Mouse (Mus musculus): Measurements from ENCODE around the gene 4930503B20Rik.
A peak's percentile ranks its signal among the peaks of the same experiment; 100 is the strongest.

The 4930503B20Rik gene

DNA sequence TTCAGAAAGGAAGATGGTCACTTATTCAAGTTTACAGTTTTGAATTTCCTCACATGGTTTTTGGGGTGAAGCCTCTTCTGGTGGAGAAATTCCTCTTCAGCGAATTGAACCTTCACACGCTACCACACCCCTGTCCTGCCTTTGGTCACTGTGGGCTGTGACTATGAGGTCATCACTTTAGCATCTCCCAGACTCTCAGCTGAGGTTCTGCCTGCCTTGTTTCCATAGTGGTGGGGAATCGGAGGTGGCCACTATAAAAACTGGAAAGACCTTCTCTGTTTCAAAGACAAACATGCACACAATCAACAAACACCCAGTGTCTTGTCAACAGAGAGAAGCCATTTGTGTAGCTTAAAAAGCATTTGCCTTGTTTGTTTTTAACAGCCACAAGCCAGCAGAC, at the start of gene 4930503B20Rik:
4930503B20Rik (minus strand) TSS at position 101 of the 400 bp plus-strand sequence.
- DNase-seq = no peak

DNA sequence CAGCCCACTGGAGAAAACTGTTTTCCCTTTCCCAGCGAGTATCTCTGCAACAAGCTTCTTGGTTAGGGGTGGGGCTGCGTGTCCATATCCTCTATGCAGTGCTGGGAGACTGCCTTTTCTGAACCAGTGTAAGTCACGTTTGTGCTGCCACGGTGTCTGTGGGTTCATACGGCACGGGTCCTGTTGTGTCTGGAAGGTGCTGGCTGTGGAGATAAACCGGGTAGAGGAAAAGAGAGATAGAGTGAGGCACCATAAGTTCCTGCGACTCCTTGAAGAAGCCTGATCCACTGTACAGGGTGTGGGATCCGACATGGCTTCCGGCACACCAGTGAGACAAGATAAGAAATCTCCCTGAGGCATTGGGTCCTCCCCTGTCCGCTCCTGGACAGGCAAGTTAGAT, 48.9 kb upstream of the 4930503B20Rik start:
- DNase-seq = no peak

- DNase-seq = no peak
These were observed 47.9 kb upstream of the 4930503B20Rik start for GRCm38 (mm10) chr3:146698982-146699381.

GRCm38 (mm10) chr3:146692547-146692946, 41.4 kb upstream of the 4930503B20Rik start:
- DNase-seq = no peak

DNA sequence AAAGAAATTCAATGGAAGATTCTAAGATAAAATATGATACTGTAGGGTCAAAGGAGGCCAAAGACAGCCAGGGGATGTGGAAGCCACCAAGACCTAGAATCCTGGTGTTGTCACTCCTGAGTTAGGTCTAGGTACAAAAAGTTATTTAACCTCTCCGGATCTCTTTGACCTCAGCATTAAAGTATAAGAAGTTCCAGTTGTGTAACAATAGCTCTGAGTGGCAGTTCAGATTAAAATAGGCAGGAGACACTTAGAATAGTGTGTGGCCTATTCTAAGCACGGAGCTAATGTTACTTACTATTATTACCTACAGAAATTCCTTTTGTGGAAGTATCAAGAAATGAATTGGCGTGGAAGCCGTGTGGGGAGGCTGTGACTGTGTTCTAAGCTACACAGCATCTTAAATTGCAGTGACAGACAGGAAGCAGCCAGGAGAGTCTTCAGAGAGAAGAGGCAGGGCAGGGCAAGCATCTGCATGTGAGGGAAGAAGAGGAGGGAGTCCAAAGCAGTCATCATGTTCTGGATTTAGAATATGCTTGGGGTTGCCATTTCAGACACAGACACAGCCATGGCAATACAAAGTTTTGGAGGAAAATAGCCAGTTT, 36.1 kb upstream of the 4930503B20Rik start:
- no peak for DNase-seq

DNA sequence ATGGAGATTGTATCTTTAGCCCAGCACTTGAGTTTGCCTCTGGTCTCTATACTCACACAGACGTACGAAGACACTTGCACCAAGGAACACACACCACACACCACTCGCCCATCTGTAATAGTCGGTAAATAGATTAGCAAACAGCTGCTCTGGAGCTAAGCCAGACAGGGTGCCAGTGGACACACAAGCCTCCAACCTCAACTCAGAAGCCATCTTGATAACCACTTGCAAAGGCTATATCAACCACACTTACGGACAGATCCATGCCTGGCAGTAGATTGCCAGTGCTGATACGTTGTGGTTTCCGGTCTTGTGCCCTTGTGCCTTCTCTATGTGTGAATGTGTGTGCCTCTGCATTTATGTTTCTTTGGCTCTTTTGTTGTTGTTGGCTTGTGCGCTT, 35.3 kb upstream of the 4930503B20Rik start:
- DNase-seq = no peak

GRCm38 (mm10) chr3:146684811-146685675, 33.9 kb upstream of the 4930503B20Rik start, which contains the start of gene Samd13:
TSS of gene Samd13 (minus strand) at chr3:146685592.
- peak; percentile 77 for DNase-seq

DNA sequence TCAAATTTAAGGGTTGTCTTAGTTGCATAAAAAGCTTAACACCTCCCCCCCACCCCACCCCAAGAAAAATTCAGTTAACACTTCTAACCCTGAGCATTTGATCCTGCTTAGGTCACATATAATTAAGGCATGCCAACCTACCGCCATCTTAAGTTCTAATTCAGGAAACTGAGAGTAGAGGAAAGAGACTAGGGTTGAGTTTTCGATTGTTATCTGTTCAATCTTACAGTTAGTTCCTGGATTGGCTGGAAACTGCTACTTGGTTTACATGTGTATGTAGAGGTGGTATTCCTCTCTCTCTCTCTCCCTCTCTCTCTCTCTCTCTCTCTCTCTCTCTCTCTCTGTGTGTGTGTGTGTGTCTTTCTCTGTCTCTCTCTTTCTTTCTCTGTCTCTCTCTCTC, 32.0 kb upstream of the 4930503B20Rik start:
- DNase-seq = no peak

GRCm38 (mm10) chr3:146682140-146682651, 31.1 kb upstream of the 4930503B20Rik start:
- DNase-seq = peak; percentile 72

DNA sequence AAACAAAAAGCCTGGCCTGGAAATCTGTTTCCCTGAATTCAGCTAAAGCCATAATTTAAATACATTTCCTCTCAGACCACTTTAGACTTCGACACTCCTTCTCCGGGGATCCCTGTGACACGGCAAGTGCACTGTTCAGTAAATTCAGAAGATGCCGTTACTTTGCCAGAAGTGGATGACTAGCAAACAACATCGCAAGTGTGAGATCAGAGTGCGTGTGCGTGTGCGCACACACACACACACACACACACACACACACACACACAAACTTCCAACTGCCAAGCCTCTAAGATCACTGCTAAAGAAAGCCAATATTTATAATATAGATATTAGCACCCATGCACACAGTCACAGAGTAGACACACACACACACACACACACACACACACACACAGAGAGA, 30.6 kb upstream of the 4930503B20Rik start:
- DNase-seq = no peak

DNA sequence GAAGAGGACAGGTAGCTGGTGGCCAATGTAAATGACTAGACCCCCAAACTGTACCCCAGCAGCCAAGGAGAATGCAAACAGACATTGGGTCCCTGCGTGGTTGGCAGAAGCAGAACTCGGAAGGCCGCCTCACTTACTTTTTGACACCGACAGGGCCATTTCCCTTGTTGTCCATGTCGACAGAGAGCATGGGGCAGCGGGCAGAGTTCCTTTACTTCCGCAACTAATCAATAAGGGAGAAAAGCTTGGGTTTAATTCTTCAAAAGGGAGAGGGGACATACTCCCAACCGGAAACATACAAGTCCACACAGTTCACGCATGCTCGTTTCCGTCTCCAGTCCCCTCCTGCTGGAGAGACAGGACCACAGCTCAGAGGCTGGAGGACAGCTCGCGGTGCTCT, 29.5 kb upstream of the 4930503B20Rik start:
- no peak for DNase-seq

- no peak for DNase-seq
These were observed 28.5 kb upstream of the 4930503B20Rik start for GRCm38 (mm10) chr3:146679646-146680045.

GRCm38 (mm10) chr3:146676193-146676592, 25.1 kb upstream of the 4930503B20Rik start:
- no peak for DNase-seq

GRCm38 (mm10) chr3:146675101-146675500, 24.0 kb upstream of the 4930503B20Rik start:
- DNase-seq = no peak

- no peak for DNase-seq
These were observed 20.0 kb upstream of the 4930503B20Rik start for GRCm38 (mm10) chr3:146671121-146671520.

DNA sequence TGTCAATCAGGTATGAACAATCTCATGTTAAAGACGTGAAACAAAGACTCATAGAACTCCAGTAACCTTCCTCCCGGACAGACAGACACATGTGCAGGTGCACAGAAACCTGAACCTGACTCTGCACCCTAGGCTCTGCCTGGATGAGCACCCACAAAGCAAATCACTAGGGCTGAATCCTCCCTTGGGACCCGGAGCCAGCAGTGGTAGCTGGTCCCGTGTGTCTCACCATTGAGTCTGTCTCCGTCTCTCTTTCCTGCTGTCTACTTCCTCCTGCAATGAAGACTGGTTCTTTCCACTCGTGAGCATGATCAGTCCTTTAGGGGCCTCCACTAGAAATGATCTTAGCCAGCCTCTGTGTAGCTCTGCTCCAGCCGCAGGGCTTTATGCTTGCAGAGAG, 10.8 kb upstream of the 4930503B20Rik start:
- no peak for DNase-seq

DNA sequence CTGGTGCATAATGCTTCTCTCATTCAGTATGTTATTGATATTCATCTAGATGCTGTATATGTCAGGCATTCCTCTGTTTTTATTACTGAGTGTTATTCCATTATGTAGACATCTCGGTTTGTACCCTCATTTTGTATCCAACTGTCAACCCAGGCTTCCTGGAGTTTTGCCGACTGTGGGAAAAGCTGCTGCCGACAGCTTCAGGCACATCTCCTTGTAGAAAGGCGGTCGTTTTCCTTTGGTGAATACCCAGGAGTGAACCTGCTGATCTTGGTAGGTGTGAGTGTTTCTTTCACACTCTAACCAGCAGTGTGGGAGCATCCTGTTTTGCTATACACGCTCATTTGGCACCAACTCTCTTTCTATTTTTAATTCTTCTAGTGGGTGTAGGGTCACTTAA, 9.9 kb upstream of the 4930503B20Rik start:
- no peak for DNase-seq

DNA sequence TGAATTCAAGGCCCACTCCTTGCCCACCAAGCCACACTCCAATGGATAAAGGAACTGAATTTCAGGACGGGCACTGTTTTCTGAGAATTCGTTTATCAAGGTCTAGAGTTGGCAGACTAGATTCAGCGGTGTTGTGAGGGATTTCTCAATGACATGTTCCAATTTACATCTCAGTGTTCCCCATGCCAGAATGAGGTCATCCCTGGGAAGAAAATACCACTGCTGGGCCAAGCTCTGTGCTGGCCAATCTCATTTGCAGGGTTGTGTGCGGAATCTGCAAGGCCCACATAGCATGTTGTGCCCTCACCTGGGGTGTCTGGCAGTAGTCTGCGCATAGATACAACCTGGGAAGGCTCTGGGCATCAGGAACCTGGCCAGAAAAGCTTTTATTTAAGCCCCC, 8.2 kb upstream of the 4930503B20Rik start:
- DNase-seq = no peak

DNA sequence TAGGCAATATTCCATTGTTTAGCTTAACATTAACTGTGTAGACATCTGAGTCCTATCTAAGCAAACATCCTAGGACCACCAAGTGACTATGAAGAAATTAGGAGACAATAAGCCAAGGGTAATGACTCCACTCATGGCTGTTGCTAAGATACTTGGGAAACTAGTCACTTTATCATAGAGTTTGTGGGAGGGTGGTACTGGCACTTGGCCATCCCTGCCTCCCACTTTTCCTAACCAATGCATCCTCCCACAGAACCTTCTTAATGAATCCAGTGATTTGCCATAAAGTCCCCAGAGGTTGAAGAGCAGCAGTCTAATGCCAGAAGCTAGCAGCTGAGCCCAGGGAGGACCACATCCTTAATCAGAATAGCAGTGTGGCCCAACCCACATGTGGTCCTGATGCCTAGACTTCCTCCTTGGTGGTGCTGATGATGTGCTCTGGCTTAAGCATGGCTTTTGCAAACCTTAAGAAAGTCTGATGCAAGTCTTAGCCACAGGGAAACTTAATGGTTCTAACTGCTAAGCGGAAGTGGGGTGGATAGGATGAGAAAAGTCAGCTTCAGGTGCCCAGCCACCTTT, 7.0 kb upstream of the 4930503B20Rik start:
- no peak for DNase-seq

DNA sequence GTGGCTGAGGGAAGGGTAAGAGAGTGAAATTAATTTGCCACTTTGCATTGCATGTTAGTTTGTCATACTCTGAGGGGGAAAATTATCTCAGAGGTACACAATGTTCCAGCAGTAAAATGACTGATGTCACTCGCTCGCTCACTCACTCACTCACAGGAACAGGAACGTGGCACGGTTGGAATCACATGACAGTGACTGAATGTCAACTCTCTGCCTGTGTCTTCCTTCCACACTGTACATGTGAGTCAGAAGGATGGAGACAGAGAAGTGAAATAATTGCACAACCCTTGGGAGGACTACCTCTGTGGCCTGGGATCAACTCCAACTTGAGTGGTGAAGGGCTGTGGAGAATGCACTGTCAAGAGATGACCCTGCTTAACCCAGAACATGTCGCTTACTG, 6.3 kb upstream of the 4930503B20Rik start:
- DNase-seq = no peak

- DNase-seq = no peak
These were observed 4.0 kb upstream of the 4930503B20Rik start for GRCm38 (mm10) chr3:146655111-146655577.

GRCm38 (mm10) chr3:146653692-146654091, 2.6 kb upstream of the 4930503B20Rik start:
- DNase-seq = no peak

- DNase-seq = no peak
These were observed 1.3 kb upstream of the 4930503B20Rik start for GRCm38 (mm10) chr3:146652431-146652830.

DNA sequence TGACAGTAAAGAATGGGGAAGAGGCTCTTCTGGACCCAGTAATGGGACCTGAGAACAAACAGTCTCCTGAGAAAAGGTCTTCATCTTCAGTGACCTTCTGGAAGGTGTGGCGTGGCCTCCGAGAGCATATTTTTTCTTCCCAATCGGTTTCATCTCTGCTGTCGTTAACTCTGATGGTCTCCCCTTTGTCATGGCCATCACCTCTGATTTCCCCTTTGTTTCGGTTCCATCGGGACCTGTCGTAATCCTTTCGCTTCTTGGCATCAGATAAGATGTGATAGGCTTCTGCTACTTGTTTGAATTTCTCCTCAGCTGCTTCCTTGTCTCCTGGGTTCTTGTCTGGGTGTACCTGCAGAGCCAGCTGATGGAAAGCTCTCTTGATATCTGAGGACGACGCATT, 401 bp downstream of the 4930503B20Rik start:
- DNase-seq = no peak

All from right cerebral cortex, postnatal 4 days (tissue).